Mouse (Mus musculus): Measurements from ENCODE around the gene S100a2. TPM values are rescaled to one million over a fixed set of nuclear protein-coding genes. Genes with fewer than 3 reads are reported as not detected.

Gene S100a2
- total RNA-seq, 2 experiments from 2014 or later: not detected

- no peak for ATAC-seq (replicated peaks; ENCODE audit: poor library complexity)
Observed at GRCm38 (mm10) chr3:90614611-90615251, 24.7 kb downstream of the S100a2 start.

DNA sequence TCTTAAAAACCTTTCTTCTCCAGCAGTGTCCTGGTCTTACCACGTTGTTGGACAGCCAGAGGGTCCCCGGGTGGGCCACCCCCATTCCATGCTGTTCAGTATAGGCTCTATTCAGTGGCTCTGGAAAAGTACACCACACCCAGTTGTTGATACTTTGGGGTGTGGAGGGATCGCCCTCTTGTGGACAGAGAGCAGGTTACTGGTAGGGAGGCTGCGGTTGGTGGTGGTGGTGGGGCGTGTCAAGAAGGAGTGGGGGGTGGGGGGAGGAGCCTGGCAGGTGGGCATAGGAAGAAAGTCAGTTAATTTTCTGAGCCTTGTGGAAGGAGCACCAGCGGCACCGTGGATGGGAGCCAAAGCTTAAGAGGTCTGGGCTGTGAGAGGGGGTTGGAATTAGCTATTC lies 25.4 kb downstream of the S100a2 start:
- ATAC-seq (replicated peaks; ENCODE audit: poor library complexity): peak; percentile 84

DNA sequence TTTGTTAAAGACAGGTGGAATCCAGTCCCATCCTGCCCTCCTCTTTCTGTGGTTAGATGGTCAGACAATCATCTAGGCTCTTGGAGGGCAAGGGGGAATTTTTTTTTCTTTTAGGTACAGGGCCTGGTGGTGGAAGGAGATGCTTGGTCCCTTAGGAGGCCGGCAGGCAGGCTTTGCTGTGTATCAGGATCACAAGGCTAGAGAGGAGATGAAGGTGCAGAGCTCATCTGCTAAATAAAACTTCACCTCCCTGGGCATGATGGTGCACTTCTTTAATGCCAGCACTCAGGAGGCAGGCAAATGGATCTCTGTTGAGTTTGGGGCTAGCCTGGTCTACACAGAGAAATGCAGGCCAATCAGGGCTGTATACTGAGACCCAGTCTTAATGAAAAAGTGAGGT lies 25.9 kb downstream of the S100a2 start:
- ATAC-seq (replicated peaks; ENCODE audit: poor library complexity): no peak

DNA sequence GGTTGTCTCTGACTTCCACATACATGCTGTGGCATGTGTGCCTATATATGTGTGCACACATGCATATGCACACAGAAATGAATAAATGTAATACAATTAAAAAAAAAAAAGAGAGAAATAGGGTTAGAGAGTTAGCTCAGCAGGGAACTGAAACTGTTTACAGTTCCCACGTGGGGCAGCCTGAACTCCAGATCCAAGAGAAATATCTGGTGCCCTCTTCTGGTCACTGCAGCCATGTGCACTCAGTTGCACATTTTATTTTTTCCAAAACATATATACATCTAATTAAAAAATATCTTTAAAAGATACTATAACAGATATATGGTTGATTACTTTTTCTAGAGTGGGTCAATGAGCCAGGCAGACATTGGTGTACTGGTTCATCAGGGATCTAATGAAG lies 27.5 kb downstream of the S100a2 start:
- peak; percentile 46; the same call in 1 of the 2 replicates for ATAC-seq (replicated peaks; ENCODE audit: poor library complexity)

- 0 out of 2 replicates have a peak, but pooled peaks have one; percentile 31 for ATAC-seq (replicated peaks; ENCODE audit: poor library complexity)
Observed at GRCm38 (mm10) chr3:90621552-90621951, 31.5 kb downstream of the S100a2 start.

DNA sequence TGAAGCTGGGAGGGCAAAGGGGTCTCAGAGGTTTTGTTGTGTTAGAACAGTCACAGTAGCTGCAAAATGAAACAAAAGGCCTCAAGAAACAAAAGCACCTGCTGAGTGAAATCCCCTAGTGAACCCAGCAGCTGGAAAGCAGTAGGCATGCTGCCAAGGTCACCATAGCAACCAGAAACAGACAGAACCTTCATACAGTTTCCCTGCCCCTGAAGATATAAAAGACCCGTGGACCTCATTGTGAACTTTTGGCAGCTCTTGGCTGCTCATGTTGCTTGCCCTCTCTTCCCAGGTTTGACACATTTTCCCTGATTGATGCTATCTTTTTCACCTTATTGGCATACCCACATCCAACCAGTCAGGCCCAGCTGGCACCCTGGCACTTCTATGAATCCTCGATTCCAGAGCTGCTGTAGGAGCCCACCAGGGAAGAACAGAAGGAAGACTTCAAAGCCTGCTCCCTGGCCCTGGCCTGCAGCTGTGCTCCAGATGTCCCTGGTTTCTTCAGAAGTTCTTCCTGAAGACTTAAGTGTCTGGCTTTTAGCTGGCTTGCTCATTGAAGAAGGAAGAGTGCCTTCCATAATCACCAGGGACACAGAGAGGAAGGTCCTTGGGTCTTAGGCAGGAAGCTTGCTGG lies 33.5 kb downstream of the S100a2 start:
- ATAC-seq (replicated peaks; ENCODE audit: poor library complexity): no peak

- no peak for ATAC-seq (replicated peaks; ENCODE audit: poor library complexity)
Observed at GRCm38 (mm10) chr3:90625496-90625895, 35.4 kb downstream of the S100a2 start.

DNA sequence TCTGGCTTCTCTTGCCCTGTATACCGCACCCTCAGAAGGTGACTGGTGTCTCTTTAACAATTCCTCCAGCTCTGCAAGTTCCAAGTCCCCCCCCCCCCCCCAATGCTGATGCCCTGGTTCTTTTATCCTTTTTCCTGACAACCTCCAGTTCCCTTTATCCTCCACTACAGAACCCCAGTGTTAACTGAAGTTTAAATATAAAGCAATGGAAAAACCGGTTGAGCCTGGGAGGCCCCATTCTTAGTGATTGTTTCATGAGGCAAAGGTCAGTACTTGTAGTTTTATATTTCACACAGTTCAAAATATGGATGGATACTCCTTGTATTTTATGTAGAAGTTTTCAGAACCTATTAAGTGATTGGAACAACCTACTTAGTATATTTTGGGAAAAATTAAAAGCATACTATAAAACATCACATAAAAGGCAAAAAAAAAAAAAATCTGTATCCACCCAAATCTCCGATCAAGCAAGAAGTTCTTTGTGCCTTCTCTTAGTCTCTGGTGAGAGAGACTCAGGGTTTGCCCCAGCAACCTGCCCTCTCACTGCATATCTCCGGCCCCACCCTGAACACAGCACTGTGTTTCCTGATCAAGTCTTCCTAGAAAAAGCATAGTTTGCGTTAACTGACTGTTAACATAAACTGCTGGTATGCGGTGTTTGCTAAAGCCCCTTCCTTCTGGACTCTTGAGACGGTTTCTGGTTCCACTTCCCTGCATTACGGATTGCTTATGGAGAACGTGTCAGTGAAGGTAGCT lies 36.4 kb downstream of the S100a2 start:
- no peak for ATAC-seq (replicated peaks; ENCODE audit: poor library complexity)

GRCm38 (mm10) chr3:90627366-90627765 lies 37.3 kb downstream of the S100a2 start:
- ATAC-seq (replicated peaks; ENCODE audit: poor library complexity): peak; percentile 47

GRCm38 (mm10) chr3:90627807-90628206 lies 37.8 kb downstream of the S100a2 start:
- ATAC-seq (replicated peaks; ENCODE audit: poor library complexity): peak; percentile 61

GRCm38 (mm10) chr3:90629298-90629697 lies 39.3 kb downstream of the S100a2 start:
- ATAC-seq (replicated peaks; ENCODE audit: poor library complexity): no peak

GRCm38 (mm10) chr3:90631984-90632383 lies 41.9 kb downstream of the S100a2 start:
- peak; percentile 54 for ATAC-seq (replicated peaks; ENCODE audit: poor library complexity)

- ATAC-seq (replicated peaks; ENCODE audit: poor library complexity): no peak
Observed at GRCm38 (mm10) chr3:90638511-90639275, 48.6 kb downstream of the S100a2 start.

DNA sequence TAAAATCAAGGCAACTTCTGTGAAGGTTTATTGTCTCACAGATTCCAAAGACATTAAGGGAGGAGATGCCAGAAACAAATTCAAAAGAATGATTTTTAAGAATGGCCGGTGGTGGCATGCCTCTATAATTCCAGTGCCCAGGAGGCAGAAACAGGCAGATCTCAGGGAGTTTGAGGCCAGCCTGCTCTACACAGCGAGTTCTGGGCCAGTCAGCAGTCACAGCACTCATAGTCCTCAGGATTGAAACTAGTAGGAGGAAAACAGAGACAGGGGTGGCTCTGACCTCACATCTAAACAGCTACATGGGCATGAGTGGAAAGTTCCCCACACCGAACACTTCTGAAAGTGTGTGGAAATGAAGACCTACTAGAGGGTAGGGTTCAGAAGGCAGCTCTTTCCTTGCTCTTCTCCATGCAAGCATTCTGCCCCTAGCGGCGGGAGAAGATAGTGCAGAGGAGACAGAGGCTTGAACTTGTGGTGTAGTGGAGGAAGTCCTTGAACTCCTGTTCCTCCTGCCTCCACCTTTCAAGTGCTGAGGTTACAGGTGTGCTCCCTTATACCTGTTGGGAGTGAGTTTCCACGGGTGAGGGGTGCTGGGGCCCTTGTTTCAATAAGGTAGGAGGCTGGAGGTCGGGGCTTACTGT lies 49.6 kb downstream of the S100a2 start:
- peak; percentile 85 for ATAC-seq (replicated peaks; ENCODE audit: poor library complexity)

DNA sequence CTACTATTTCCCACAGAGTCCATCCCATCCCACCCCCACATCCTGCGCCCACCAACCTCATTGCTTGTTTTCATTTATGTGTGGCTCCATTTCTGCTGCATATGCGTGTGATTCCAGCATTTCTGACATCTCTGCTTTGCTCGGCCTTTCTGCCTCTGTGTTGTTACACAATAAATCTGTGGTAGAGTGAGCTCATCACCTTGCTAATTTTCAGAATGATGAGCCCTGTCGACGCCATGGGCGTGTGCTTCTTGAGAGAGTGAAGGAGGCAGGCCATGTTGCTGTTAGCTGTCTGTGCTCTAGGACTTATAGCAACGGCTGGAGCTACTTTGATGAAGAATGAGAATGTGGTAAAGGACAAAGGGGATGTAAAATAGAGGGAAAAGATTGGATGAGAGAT lies 50.9 kb downstream of the S100a2 start:
- no peak for ATAC-seq (replicated peaks; ENCODE audit: poor library complexity)

Other genes starting within 250 kb of the S100a2 start
- gene Slc27a3, start 200.3 kb upstream of the S100a2 start, total RNA-seq (2015): 0.17 and 0.32 TPM in 2 replicates
- 0.27 and 0.83 TPM in 2 replicates for gene Slc27a3, start 200.3 kb upstream of the S100a2 start, total RNA-seq (2017)
- gene Ints3, start 156.6 kb upstream of the S100a2 start, total RNA-seq (2015): 17.5 and 20.2 TPM in 2 replicates
- 21.6 and 24.7 TPM in 2 replicates for gene Ints3, start 156.6 kb upstream of the S100a2 start, total RNA-seq (2017)
- gene Npr1, start 124.4 kb upstream of the S100a2 start, total RNA-seq (2015): not detected in 2 replicates
- gene Npr1, start 124.4 kb upstream of the S100a2 start, total RNA-seq (2017): not detected in 2 replicates
- 120 and 136 TPM in 2 replicates for gene Ilf2, start 114.1 kb upstream of the S100a2 start, total RNA-seq (2015)
- 204 and 227 TPM in 2 replicates for gene Ilf2, start 114.1 kb upstream of the S100a2 start, total RNA-seq (2017)
- 41.2 and 42.1 TPM in 2 replicates for gene Snapin, start 99.2 kb upstream of the S100a2 start, total RNA-seq (2015)
- 32.3 and 45.0 TPM in 2 replicates for gene Snapin, start 99.2 kb upstream of the S100a2 start, total RNA-seq (2017)
- gene Chtop, start 80.7 kb upstream of the S100a2 start, total RNA-seq (2015): 112 and 119 TPM in 2 replicates
- gene Chtop, start 80.7 kb upstream of the S100a2 start, total RNA-seq (2017): 96.0 and 114 TPM in 2 replicates
- gene S100a1, start 75.9 kb upstream of the S100a2 start, total RNA-seq (2015): 123 and 145 TPM in 2 replicates
- 121 and 131 TPM in 2 replicates for gene S100a1, start 75.9 kb upstream of the S100a2 start, total RNA-seq (2017)
- gene S100a13, start 75.8 kb upstream of the S100a2 start, total RNA-seq (2015): 49.3 and 59.5 TPM in 2 replicates
- gene S100a13, start 75.8 kb upstream of the S100a2 start, total RNA-seq (2017): 84.2 and 96.0 TPM in 2 replicates
- gene S100a14, start 63.4 kb upstream of the S100a2 start, total RNA-seq (2015): not detected in 2 replicates
- 0.33 TPM in 1 of 2 replicates, not detected in the other for gene S100a14, start 63.4 kb upstream of the S100a2 start, total RNA-seq (2017)
- 1.0 TPM in 1 of 2 replicates, not detected in the other for gene S100a16, start 53.0 kb upstream of the S100a2 start, total RNA-seq (2015)
- gene S100a16, start 53.0 kb upstream of the S100a2 start, total RNA-seq (2017): not detected in 2 replicates
- gene S100a3, start 29.7 kb upstream of the S100a2 start, total RNA-seq (2015): not detected in 2 replicates
- not detected in 2 replicates for gene S100a3, start 29.7 kb upstream of the S100a2 start, total RNA-seq (2017)
- not detected in 2 replicates for gene Gm42674, start 11.7 kb downstream of the S100a2 start, total RNA-seq (2015)
- gene Gm42674, start 11.7 kb downstream of the S100a2 start, total RNA-seq (2017): not detected in 2 replicates
- 31.5 and 39.6 TPM in 2 replicates for gene S100a4, start 13.5 kb downstream of the S100a2 start, total RNA-seq (2015)
- gene S100a4, start 13.5 kb downstream of the S100a2 start, total RNA-seq (2017): 19.4 and 53.6 TPM in 2 replicates
- gene S100a5, start 18.3 kb downstream of the S100a2 start, total RNA-seq (2015): not detected in 2 replicates
- not detected in 2 replicates for gene S100a5, start 18.3 kb downstream of the S100a2 start, total RNA-seq (2017)
- 31.2 and 57.3 TPM in 2 replicates for gene S100a6, start 22.6 kb downstream of the S100a2 start, total RNA-seq (2015)
- 10.7 and 21.3 TPM in 2 replicates for gene S100a6, start 22.6 kb downstream of the S100a2 start, total RNA-seq (2017)
- not detected in 2 replicates for gene S100a7a, start 63.8 kb downstream of the S100a2 start, total RNA-seq (2015)
- gene S100a7a, start 63.8 kb downstream of the S100a2 start, total RNA-seq (2017): not detected in 2 replicates
- gene S100a8, start 78.7 kb downstream of the S100a2 start, total RNA-seq (2015): 2,361 and 4,241 TPM in 2 replicates
- 1,918 and 3,820 TPM in 2 replicates for gene S100a8, start 78.7 kb downstream of the S100a2 start, total RNA-seq (2017)
- 2,769 and 4,892 TPM in 2 replicates for gene S100a9, start 105.5 kb downstream of the S100a2 start, total RNA-seq (2015)
- 952 and 2,018 TPM in 2 replicates for gene S100a9, start 105.5 kb downstream of the S100a2 start, total RNA-seq (2017)
- gene Pglyrp4, start 136.7 kb downstream of the S100a2 start, total RNA-seq (2015): not detected in 2 replicates
- 0.17 TPM in 1 of 2 replicates, not detected in the other for gene Pglyrp4, start 136.7 kb downstream of the S100a2 start, total RNA-seq (2017)
- not detected in 2 replicates for gene Gm5849, start 187.6 kb downstream of the S100a2 start, total RNA-seq (2015)
- not detected in 2 replicates for gene Gm5849, start 187.6 kb downstream of the S100a2 start, total RNA-seq (2017)

Measured in megakaryocyte progenitor cell, adult 5-6 weeks (primary cell).